Mouse (Mus musculus): Measurements from ENCODE around the gene Drd5. TPM values are rescaled to one million over a fixed set of nuclear protein-coding genes. Genes with fewer than 3 reads are reported as not detected.

Drd5 gene
- polyA plus RNA-seq, 1 experiment from 2014 or later: not detected

DNA sequence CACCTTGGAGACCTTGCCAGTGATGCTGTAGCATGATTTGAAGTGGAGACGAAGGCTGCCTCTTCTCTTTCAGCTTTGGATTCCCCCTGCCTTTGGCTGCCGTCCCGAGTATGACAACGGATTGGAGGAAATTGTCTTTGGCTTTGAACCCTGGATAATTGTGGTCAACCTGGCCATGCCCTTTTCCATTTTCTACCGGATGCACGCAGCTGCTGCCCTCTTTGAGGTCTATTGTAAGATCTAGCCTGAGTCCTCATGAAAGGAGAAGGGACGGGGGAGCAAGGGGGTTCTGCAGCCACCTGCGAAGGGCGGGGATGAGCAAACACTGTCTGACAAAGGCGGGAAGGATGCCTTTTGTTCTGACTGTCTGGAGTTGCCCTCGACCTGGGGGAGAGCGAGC lies 16.5 kb upstream of the Drd5 start:
- 44% methylated on average over 12 of the region's 12 CpGs for WGBS
- no peak overlapping the region for H3K4me3 ChIP-seq
- ATAC-seq (ENCODE audit: borderline replicate concordance, extremely low read depth, low FRiP score, low TSS enrichment): no peak

DNA sequence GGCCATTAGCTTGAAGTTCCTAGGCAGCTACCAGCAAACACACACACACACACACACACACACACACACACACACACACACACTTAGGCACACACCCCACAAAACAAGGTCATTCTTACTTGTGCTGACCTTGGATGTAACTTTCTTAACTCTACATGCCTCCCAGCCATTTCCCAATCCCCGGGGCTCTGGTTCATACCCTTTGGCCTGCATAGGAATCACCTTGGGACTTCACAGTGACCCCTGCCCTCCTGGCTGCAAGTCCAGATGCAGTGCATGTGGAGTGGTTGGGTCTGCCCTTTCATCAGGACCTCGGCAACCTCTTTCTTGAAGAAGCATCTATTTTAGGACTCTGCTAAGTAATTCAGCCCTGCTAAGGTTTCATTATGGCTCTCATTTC lies 13.9 kb upstream of the Drd5 start:
- no peak overlapping the region for H3K4me2 ChIP-seq
- no peak overlapping the region for H3K9ac ChIP-seq
- ATAC-seq (ENCODE audit: borderline replicate concordance, extremely low read depth, low FRiP score, low TSS enrichment): no peak
- no peaks in the 10 kb centered on the region for H3K27me3 ChIP-seq
- H3K4me3 ChIP-seq: no peak overlapping the region
- H3K27ac ChIP-seq: no peak overlapping the region
- no peaks in the 10 kb centered on the region for H3K9me3 ChIP-seq
- no peaks in the 10 kb centered on the region for H3K4me1 ChIP-seq
- no peaks in the 10 kb centered on the region for H3K36me3 ChIP-seq
- WGBS: 66% methylated on average over 2 of the region's 2 CpGs

More for the DNA sequence above, 16.5 kb upstream of the Drd5 start:
- Histone ChIP-seq H3K36me3 (no peaks in the 10 kb centered on the region), H3K27ac (no peak overlapping the region), H3K9ac (no peak overlapping the region), H3K9me3 (no peaks in the 10 kb centered on the region), H3K4me2 (no peak overlapping the region), H3K27me3 (no peaks in the 10 kb centered on the region), H3K4me1 (no peaks in the 10 kb centered on the region)

DNA sequence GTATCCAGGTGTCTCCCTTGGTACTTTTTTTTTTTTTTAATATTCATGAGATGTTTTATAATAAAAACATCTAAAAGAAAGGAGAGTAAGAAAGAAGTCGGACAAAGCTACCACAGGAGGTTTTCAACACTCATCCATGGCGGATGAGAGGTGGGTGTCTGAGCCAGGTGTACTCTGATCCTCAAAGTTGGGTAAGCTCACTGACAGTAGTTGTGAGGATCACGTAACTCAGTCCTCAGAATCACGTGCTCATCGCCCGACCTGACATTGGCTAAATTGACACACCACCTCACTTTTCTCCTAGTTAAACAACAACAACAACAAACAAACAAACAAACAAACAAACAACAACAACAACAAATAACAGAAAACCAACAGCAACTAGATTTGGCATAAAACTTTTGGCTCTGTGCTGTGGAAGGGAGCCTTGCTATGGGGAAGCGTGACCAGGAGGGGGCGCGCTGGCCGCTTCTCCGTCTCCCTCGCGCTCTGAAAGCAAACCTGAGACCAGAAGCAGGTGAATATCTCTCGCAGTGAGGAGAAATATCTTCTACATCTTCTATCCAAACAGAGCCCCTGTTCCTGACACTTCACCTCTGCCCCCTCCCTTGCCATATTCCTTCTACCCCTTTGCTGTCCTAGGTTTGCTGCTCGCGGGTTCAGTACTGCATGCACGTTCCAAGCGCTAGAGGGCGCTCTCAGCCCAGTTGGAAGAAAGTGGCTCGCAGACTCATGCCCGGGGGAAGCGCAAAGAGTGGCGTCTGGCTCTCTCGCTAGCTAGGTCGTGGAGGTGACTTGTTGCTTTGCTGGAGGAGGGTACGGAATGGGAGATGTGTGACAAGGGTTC lies 11.7 kb upstream of the Drd5 start:
- Histone ChIP-seq H3K4me3 (peak overlapping the region; percentile 38), H3K9me3 (no peaks in the 10 kb centered on the region), H3K36me3 (no peaks in the 10 kb centered on the region), H3K4me1 (no peaks in the 10 kb centered on the region), H3K27ac (no peak overlapping the region), H3K9ac (no peak overlapping the region), H3K4me2 (peak overlapping the region; percentile 76), H3K27me3 (no peaks in the 10 kb centered on the region)
- ATAC-seq (ENCODE audit: borderline replicate concordance, extremely low read depth, low FRiP score, low TSS enrichment): peak; percentile 82; the same call in 1 of the 2 replicates
- WGBS: 9% methylated on average over 26 of the region's 26 CpGs

DNA sequence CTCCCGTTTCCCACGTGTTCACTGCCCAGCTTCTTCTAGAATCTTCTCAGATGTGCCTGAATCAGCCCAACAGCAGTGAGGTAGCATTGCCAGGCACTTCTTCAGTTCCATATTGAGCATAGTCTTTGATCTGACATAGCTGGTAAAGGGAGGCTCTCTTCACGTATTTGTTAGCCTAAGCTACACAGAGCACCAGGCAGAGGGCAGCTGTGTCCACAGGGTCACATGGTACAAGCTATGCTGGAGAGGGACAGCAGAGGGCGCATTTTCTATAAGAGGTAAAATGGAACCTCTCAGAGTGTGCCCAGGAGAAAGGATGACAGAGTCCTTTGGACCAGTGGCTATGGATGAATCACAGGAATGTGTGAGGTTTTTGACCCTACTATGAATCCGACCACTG lies 10.3 kb upstream of the Drd5 start:
- ATAC-seq (ENCODE audit: borderline replicate concordance, extremely low read depth, low FRiP score, low TSS enrichment): peak; percentile 44

DNA sequence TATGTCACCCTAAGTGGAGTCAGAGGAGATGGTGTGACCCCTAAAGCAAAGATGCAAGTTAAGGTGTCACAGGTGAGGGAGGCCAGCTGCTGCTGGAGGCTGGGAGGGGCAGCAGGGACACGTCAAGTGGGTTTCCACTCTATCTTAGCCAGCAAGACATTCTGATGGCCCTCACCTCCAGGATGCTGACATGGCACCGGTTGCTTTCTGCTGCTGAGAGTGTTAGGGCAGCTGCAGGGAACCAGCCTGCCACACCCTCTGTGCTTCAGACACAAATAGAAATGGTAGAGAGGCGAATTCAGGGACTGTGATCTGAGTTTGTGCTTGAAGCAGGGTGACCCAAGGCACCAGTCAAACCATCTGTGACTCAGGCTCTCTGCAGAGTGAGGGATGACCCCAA lies 9.4 kb upstream of the Drd5 start:
- Histone ChIP-seq H3K9me3 (no peaks in the 10 kb centered on the region), H3K4me2 (no peak overlapping the region), H3K27me3 (no peaks in the 10 kb centered on the region), H3K9ac (no peak overlapping the region), H3K36me3 (no peaks in the 10 kb centered on the region), H3K4me3 (no peak overlapping the region), H3K27ac (no peak overlapping the region), H3K4me1 (no peaks in the 10 kb centered on the region)
- WGBS: 45% methylated on average over 3 of the region's 3 CpGs
- ATAC-seq (ENCODE audit: borderline replicate concordance, extremely low read depth, low FRiP score, low TSS enrichment): no peak

More for the DNA sequence above, 10.3 kb upstream of the Drd5 start:
- H3K9me3 ChIP-seq: no peaks in the 10 kb centered on the region
- 42% methylated on average over 5 of the region's 5 CpGs for WGBS
- H3K36me3 ChIP-seq: no peaks in the 10 kb centered on the region
- H3K4me2 ChIP-seq: no peak overlapping the region
- H3K4me3 ChIP-seq: no peak overlapping the region
- H3K27me3 ChIP-seq: no peaks in the 10 kb centered on the region
- H3K27ac ChIP-seq: no peak overlapping the region
- H3K9ac ChIP-seq: no peak overlapping the region
- H3K4me1 ChIP-seq: no peaks in the 10 kb centered on the region

DNA sequence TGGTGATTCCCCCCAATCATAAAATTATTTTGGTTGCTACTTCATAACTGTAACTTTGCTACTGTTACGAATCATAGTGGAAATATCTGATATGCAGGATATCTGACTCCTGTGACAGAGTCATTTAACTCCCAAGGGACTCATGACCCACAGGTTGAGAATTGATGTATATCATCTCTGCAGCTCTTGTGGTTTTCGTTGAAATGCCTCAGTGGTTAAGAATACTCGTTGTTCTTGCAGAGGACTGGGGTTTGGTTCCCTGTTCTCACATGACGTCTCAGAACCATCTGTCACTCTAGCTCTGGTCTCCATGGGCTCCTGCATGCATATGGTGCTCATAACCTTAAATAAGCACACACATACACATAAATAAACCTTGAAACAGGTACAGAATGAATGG lies 14.2 kb downstream of the Drd5 start:
- H3K9ac ChIP-seq: no peak overlapping the region
- ATAC-seq (ENCODE audit: borderline replicate concordance, extremely low read depth, low FRiP score, low TSS enrichment): no peak
- no peak overlapping the region for H3K27ac ChIP-seq
- H3K4me2 ChIP-seq: no peak overlapping the region
- H3K4me3 ChIP-seq: no peak overlapping the region
- H3K4me1 ChIP-seq: no peaks in the 10 kb centered on the region
- no peaks in the 10 kb centered on the region for H3K36me3 ChIP-seq
- no peaks in the 10 kb centered on the region for H3K9me3 ChIP-seq
- H3K27me3 ChIP-seq: no peaks in the 10 kb centered on the region
- 73% methylated on average over 4 of the region's 4 CpGs for WGBS

DNA sequence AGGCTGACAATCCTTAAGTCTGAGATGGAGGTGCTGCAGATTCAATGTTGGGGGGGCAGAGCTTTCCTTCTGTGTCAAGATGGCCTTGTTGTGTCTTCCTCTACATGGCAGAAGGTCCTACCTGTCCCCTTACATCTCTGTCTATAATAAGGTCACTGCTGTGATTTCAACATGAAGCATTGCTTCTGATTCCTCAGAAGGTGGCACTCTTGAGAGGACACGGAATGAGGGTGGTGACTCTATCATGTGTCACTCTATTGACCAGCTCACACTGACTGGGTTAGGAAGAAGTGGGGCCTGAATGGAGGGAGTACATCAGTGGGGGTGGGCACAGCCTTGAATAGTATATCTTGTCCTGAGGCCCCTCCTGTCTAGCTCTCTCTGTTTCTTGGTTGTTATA lies 15.4 kb downstream of the Drd5 start:
- WGBS: 41% methylated on average over 1 of the region's 1 CpGs
- ATAC-seq (ENCODE audit: borderline replicate concordance, extremely low read depth, low FRiP score, low TSS enrichment): no peak

DNA sequence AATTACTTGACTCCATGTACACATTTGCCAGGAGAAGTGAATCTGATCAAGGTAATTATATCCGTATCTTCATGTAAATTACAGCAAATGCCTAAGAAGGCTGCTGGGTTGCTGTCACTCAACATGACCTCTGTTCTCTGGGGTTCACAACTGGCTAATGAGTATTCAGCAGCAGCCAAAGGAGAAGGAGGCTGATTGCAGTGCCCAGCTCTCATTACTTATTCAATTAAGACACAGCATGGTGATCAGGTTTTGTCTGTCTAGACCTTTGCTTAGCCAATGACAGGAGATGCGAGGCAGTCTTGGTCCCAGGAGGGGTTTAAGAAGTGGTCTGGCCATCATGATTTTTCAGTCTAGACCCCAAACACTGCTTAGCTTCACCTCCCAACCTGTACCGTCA lies 23.9 kb downstream of the Drd5 start:
- Histone ChIP-seq H3K4me1 (no peaks in the 10 kb centered on the region), H3K9me3 (no peaks in the 10 kb centered on the region), H3K9ac (no peak overlapping the region), H3K4me2 (no peak overlapping the region), H3K4me3 (no peak overlapping the region), H3K27ac (no peak overlapping the region), H3K27me3 (no peaks in the 10 kb centered on the region), H3K36me3 (no peaks in the 10 kb centered on the region)
- ATAC-seq (ENCODE audit: borderline replicate concordance, extremely low read depth, low FRiP score, low TSS enrichment): no peak
- 73% methylated on average over 3 of the region's 3 CpGs for WGBS

More for the DNA sequence above, 15.4 kb downstream of the Drd5 start:
- Histone ChIP-seq H3K4me2 (no peak overlapping the region), H3K9me3 (no peaks in the 10 kb centered on the region), H3K27me3 (no peaks in the 10 kb centered on the region), H3K27ac (no peak overlapping the region), H3K4me1 (no peaks in the 10 kb centered on the region), H3K4me3 (no peak overlapping the region), H3K9ac (no peak overlapping the region), H3K36me3 (no peaks in the 10 kb centered on the region)

DNA sequence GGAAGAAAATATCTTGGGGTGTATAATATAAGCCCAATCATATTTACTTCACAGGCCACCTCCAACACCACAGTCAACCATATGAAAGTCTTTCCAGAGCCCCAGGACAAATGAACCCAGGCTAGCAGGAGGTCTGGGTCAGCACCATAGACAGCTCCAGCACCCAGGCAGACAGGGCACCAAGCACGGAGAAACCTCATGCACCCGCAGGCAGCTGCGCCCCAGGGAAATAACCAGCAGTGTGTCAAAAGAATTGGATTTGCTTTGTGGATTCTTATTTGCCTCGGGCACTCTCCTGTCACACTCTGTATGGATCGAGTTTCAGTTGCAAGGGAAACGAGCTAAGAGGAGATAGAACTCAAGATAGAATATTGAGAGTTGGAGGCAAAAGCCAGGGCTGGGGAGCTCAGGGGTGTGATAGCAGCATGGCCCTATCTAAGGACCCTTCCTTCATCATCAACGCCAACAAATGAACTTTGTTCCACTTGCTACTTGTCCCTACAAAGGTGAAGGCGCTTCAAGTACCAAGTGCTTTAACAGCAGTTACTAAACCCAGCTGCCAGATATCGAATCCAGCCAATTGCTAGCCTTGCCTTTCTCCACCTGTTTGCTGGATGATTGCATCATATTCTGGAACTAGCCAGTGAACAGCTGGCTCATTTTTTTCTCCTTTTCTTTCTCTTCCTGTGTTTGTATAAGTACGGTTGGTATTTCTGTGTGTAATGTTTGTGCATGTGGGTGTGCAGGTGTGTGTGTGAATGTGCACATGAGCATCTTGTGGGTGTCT lies 27.7 kb downstream of the Drd5 start:
- Histone ChIP-seq H3K27ac (no peak overlapping the region), H3K9ac (no peak overlapping the region), H3K9me3 (no peaks in the 10 kb centered on the region), H3K36me3 (no peaks in the 10 kb centered on the region), H3K4me3 (no peak overlapping the region), H3K4me1 (no peaks in the 10 kb centered on the region), H3K4me2 (no peak overlapping the region), H3K27me3 (no peaks in the 10 kb centered on the region)
- ATAC-seq (ENCODE audit: borderline replicate concordance, extremely low read depth, low FRiP score, low TSS enrichment): no peak
- 23% methylated on average over 10 of the region's 10 CpGs for WGBS

DNA sequence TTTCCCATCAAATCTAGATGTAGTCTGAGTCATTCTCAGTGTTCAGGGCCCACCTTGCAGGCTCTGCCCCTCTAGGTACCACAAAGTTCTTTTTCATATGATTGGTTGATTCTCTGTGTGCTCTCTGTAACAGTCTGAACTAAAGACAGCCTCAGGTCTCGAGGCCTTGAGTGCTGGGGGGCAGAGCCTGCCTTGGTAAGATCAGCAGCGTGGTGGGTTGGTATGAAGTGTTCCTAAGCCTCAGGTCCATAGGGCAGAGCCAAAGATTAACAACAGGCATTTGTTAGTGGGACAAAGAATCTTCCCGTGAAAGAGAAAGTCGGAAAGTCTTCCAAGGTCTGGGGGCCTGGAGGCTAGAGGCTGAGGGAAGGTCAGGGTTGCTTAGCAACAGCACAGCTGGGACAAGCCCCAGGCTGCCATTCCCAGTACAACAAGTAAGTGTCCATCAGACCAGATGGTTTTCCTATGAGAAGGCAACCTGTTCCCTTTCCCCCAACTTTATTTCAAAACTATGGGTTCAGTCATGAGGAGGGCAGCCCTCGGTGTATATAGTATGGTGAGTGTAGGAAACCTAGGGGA lies 31.3 kb downstream of the Drd5 start:
- no peaks in the 10 kb centered on the region for H3K9me3 ChIP-seq
- H3K36me3 ChIP-seq: no peaks in the 10 kb centered on the region
- no peak overlapping the region for H3K4me3 ChIP-seq
- H3K4me2 ChIP-seq: no peak overlapping the region
- no peaks in the 10 kb centered on the region for H3K4me1 ChIP-seq
- WGBS: 43% methylated on average over 5 of the region's 5 CpGs
- H3K27me3 ChIP-seq: no peaks in the 10 kb centered on the region
- no peak for ATAC-seq (ENCODE audit: borderline replicate concordance, extremely low read depth, low FRiP score, low TSS enrichment)
- no peak overlapping the region for H3K27ac ChIP-seq
- no peak overlapping the region for H3K9ac ChIP-seq

DNA sequence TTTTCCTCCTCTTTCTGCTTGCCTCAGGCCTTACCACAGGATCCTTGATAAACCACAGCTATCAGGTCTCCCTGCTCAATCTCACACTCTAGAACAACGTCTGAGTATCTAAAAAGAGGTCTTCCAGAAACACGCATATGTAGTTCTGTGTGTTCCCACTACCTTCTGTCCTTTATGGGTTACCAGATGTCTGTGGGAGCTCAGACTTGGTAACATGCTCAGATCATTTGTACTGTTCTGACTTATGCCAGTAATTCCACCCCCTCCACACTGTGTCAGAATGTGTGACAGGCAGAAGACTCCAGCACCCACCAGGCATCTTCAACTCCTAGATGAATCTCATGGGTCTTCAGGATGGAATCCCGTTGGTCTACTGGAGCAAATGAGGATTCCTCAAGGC lies 37.8 kb downstream of the Drd5 start:
- H3K9me3 ChIP-seq: no peaks in the 10 kb centered on the region
- no peaks in the 10 kb centered on the region for H3K4me1 ChIP-seq
- H3K27me3 ChIP-seq: no peaks in the 10 kb centered on the region
- H3K27ac ChIP-seq: no peak overlapping the region
- H3K4me3 ChIP-seq: no peak overlapping the region
- H3K36me3 ChIP-seq: no peaks in the 10 kb centered on the region
- WGBS: 71% methylated on average over 3 of the region's 3 CpGs
- no peak overlapping the region for H3K9ac ChIP-seq
- no peak for ATAC-seq (ENCODE audit: borderline replicate concordance, extremely low read depth, low FRiP score, low TSS enrichment)
- H3K4me2 ChIP-seq: no peak overlapping the region

DNA sequence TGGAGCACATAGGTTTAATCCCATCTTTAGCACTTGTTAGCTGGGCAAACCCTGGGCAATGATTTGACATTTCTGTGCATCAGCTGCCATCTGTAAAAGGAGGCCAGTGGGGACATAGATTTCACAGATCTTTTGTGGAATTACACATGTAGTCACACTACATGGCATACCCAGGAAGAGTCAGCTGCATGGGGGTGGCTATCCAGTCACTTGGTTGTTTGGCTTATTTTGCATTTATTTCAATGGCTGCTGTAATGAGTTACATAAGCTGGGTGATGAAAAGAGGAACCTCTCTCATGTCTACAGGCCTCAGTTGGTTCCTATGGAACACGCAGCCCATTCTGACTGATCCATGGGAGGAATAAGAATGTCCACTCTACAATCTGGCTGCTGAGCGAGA lies 40.5 kb downstream of the Drd5 start:
- ATAC-seq (ENCODE audit: borderline replicate concordance, extremely low read depth, low FRiP score, low TSS enrichment): no peak
- H3K27ac ChIP-seq: no peak overlapping the region
- no peaks in the 10 kb centered on the region for H3K27me3 ChIP-seq
- H3K4me1 ChIP-seq: no peaks in the 10 kb centered on the region
- H3K9me3 ChIP-seq: no peaks in the 10 kb centered on the region
- 74% methylated on average over 2 of the region's 2 CpGs for WGBS
- no peak overlapping the region for H3K9ac ChIP-seq
- no peaks in the 10 kb centered on the region for H3K36me3 ChIP-seq
- H3K4me2 ChIP-seq: no peak overlapping the region
- H3K4me3 ChIP-seq: no peak overlapping the region

Data from lung, embryonic 15.5 days (tissue).